Mouse (Mus musculus): ENCODE data around the gene Plpp1.

- TF ChIP-seq CTCF (IDR thresholded peaks at IDR 0.05; ENCODE audit: extremely low read depth, insufficient read length, insufficient replicate concordance, low read depth, low read length) (no peak), POLR2A (IDR thresholded peaks at IDR 0.05; ENCODE audit: low read depth, low read length) (no peak)
These were observed 1.7 kb upstream of the Plpp1 start for GRCm38 (mm10) chr13:112798953-112799305.

Measured in small intestine, adult 2 months (tissue).